Mouse (Mus musculus): ENCODE measurements at regions not wholly inside any gene's neighbourhood (a gene's known extent, or its start where the extent isn't known, plus 50 kb on each side); places are given as distances from the start of the nearest gene placed in this dataset.
A peak's percentile ranks its signal among the peaks of the same experiment; 100 is the strongest.
"Not testable (repeated sequence)": the region's sequence is repeated elsewhere in the genome, so short reads cannot be mapped to it uniquely, and the experiment has no call there.

DNA sequence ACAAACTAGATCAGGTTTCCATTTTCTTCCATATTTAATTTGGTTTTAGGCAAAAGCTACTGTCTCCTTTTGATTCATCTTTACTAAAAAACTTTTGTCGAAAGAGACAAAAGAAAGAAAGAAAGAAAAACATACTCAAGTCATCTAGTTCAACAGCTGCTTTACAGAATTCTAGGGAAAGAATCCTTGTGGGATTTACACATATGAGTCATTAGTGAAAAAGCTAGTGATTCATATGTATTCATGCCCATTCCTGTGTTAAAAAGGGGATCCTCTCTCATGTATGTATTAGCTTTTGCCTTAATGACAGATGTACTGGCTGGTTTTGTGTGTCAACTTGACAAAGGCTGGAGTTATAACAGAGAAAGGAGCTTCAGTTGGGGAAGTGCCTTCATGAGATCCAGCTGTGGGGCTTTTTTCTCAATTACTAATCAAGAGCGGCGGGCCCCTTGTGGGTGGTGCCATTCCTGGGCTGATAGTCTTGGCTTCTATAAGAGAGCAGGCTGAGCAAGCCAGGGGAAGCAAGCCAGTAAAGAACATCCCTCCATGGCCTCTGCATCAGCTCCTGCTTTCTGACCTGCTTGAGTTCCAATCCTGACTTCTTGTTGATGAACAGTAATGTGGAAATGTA lies 200.1 kb upstream of the Flrt2 start:
- H3K27me3 ChIP-seq (ENCODE audit: control insufficient read depth, insufficient read depth, low read length); ATAC-seq (replicated peaks; ENCODE audit: low FRiP score); H3K36me3 ChIP-seq (ENCODE audit: control insufficient read depth, insufficient read depth, low read length); H3K27ac ChIP-seq (ENCODE audit: low read depth, low read length); H3K4me2 ChIP-seq (ENCODE audit: low read depth, low read length, severe bottlenecking); H3K4me1 ChIP-seq (replicated peaks; ENCODE audit: control insufficient read depth, insufficient read depth, low read length); H3K4me3 ChIP-seq (ENCODE audit: low read depth, low read length); DNase-seq (ENCODE audit: low spot score); H3K9me3 ChIP-seq (ENCODE audit: control insufficient read depth, low read length); H3K9ac ChIP-seq (ENCODE audit: low read length): not testable (repeated sequence)
- WGBS, result 47% methylated on average over 3 of the region's 3 CpGs

DNA sequence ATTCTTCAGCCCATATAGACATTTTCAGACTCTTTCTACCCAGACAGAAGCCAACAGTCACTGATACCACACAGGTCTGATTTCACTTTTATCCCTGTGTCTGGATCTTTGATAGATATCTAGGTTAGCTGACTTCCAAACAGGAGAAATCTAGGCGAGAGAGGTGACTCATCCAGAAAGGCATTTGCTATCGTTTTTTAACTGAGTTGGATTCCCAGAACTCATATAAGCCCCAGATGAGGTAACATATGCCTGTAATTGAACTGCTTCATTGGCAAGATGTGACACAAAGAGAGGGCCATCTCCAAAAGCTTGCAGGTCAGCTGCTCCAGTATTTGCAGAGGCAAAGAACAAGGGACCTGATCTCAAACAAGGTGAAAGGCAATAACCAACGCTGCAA lies 190.6 kb upstream of the Flrt2 start:
- Histone ChIP-seq H3K27ac (ENCODE audit: low read depth, low read length) (no peak overlapping the region), H3K4me2 (ENCODE audit: low read depth, low read length, severe bottlenecking) (no peak overlapping the region), H3K9me3 (ENCODE audit: control insufficient read depth, low read length) (no peaks in the 10 kb centered on the region), H3K36me3 (ENCODE audit: control insufficient read depth, insufficient read depth, low read length) (no peaks in the 10 kb centered on the region), H3K27me3 (ENCODE audit: control insufficient read depth, insufficient read depth, low read length) (no peaks in the 10 kb centered on the region), H3K4me1 (replicated peaks; ENCODE audit: control insufficient read depth, insufficient read depth, low read length) (no peaks in the 10 kb centered on the region), H3K4me3 (ENCODE audit: low read depth, low read length) (no peak overlapping the region), H3K9ac (ENCODE audit: low read length) (no peak overlapping the region)
- no peak for ATAC-seq (replicated peaks; ENCODE audit: low FRiP score)
- no peak for DNase-seq (ENCODE audit: low spot score)
- WGBS, result 87% methylated on average over 3 of the region's 3 CpGs

DNA sequence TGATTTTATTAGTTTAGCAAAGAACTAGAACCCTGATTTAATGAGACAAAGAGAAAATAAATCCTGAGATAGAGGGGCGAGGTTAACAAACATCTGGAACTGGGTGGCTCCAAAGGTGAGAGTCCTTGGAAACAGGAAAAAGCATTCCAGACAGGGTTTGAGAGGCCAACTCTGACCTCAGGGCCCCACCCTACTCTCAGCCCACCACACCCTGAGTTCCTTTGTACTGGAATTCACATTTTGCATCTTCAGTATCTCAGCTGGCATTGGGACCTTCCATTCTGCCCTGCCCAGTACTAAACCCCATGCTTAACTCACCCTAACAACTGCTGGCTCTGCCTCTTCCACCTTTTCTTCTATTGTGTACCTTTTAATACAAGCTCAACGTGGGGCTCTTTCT lies 172.0 kb upstream of the Flrt2 start:
- no peaks in the 10 kb centered on the region for H3K4me1 ChIP-seq (replicated peaks; ENCODE audit: control insufficient read depth, insufficient read depth, low read length)
- H3K36me3 ChIP-seq (ENCODE audit: control insufficient read depth, insufficient read depth, low read length), result no peaks in the 10 kb centered on the region
- no peak for ATAC-seq (replicated peaks; ENCODE audit: low FRiP score)
- H3K9me3 ChIP-seq (ENCODE audit: control insufficient read depth, low read length), result no peaks in the 10 kb centered on the region
- H3K4me3 ChIP-seq (ENCODE audit: low read depth, low read length), result no peak overlapping the region
- no peak overlapping the region for H3K9ac ChIP-seq (ENCODE audit: low read length)
- H3K4me2 ChIP-seq (ENCODE audit: low read depth, low read length, severe bottlenecking), result no peak overlapping the region
- WGBS, result 77% methylated on average over 2 of the region's 2 CpGs
- DNase-seq (ENCODE audit: low spot score), result no peak
- H3K27me3 ChIP-seq (ENCODE audit: control insufficient read depth, insufficient read depth, low read length), result no peaks in the 10 kb centered on the region
- H3K27ac ChIP-seq (ENCODE audit: low read depth, low read length), result no peak overlapping the region

DNA sequence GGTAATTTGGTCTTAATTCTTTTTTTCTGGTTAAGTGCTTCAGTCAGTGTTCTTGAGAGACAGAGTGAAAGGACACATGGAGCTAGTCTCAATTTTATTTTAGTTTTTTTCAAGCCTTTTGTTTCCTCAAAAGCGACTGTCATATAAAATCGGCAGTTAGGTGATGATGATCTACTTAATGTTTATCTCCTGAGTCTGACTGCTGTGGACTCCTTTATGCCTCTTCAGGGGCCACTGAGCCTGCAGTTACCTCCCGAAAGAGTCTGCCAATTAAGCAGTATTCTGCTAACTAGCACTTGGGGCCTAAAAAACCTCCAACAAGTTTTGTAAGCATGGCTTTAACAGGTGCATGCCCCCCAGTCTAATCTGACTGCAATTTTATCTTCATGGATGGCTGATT lies 170.0 kb upstream of the Flrt2 start:
- no peak overlapping the region for H3K4me2 ChIP-seq (ENCODE audit: low read depth, low read length, severe bottlenecking)
- H3K4me3 ChIP-seq (ENCODE audit: low read depth, low read length), result no peak overlapping the region
- H3K27ac ChIP-seq (ENCODE audit: low read depth, low read length), result no peak overlapping the region
- DNase-seq (ENCODE audit: low spot score) (no peak), ATAC-seq (replicated peaks; ENCODE audit: low FRiP score) (no peak)
- no peaks in the 10 kb centered on the region for H3K27me3 ChIP-seq (ENCODE audit: control insufficient read depth, insufficient read depth, low read length)
- H3K4me1 ChIP-seq (replicated peaks; ENCODE audit: control insufficient read depth, insufficient read depth, low read length), result no peaks in the 10 kb centered on the region
- WGBS, result 60% methylated on average over 3 of the region's 3 CpGs
- no peak overlapping the region for H3K9ac ChIP-seq (ENCODE audit: low read length)
- H3K36me3 ChIP-seq (ENCODE audit: control insufficient read depth, insufficient read depth, low read length), result no peaks in the 10 kb centered on the region
- no peaks in the 10 kb centered on the region for H3K9me3 ChIP-seq (ENCODE audit: control insufficient read depth, low read length)

DNA sequence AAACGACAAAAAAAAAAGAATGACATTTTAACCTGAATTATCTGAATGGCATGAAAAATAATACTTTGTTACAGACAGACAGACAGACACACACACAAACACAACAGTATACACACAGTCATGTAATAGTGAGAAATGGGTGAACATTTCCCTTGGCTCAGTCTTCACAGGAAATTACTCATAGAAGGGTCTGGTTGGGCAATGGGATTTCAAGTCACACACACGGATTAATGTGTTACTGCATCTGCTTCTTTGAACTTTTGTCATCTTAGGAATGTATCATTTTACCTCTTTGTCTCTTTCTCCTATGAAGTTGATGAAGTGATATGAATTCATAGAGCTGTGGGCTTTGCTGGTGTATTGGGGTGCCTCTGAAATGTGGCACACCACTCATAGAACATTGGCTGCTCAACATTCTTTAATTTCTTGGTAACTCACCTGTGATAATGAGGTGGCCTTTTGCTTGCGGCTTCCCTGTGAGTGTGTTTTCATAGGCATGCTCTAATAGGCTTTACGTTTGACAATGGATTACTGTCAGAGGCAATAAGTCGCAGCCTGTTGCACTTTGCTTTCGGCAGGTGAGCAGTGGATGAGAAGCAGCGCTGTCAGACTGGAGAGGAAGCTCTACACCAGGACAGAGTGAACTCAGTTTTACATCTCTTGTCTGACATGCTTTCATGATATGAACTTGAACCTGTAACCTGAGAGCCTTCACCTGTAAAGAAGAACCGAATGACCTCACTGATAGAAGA lies 158.0 kb upstream of the Flrt2 start:
- whole genome bisulfite sequencing, result 70% methylated on average over 8 of the region's 8 CpGs
- no peaks in the 10 kb centered on the region for H3K27me3 ChIP-seq (ENCODE audit: control insufficient read depth, insufficient read depth, low read length)
- DNase-seq (ENCODE audit: low spot score), result no peak
- no peak overlapping the region for H3K9ac ChIP-seq (ENCODE audit: low read length)
- H3K9me3 ChIP-seq (ENCODE audit: control insufficient read depth, low read length), result no peaks in the 10 kb centered on the region
- ATAC-seq (replicated peaks; ENCODE audit: low FRiP score), result no peak
- H3K4me3 ChIP-seq (ENCODE audit: low read depth, low read length), result no peak overlapping the region
- no peak overlapping the region for H3K27ac ChIP-seq (ENCODE audit: low read depth, low read length)
- no peak overlapping the region for H3K4me2 ChIP-seq (ENCODE audit: low read depth, low read length, severe bottlenecking)
- H3K36me3 ChIP-seq (ENCODE audit: control insufficient read depth, insufficient read depth, low read length), result no peaks in the 10 kb centered on the region
- H3K4me1 ChIP-seq (replicated peaks; ENCODE audit: control insufficient read depth, insufficient read depth, low read length), result no peaks in the 10 kb centered on the region

DNA sequence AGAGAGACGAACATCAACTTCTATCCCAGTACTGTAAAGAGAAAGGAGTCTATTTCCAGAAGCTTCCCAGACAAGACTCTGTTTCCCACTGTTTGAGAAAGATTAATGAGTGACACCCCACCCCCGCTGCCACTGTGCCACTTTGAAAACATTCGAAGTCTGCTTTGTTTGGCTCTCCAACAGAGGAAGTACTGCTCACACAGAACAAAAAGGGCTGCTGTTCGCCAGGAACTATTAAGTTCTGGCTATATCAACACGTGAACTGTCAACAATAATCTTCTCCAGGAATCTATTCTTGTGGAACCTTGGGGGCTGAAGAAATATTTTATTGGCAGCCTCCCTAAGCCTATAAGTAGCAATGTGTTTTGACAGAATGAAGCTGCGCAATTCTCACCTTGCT lies 144.7 kb upstream of the Flrt2 start:
- Histone ChIP-seq H3K27me3 (ENCODE audit: control insufficient read depth, insufficient read depth, low read length) (no peaks in the 10 kb centered on the region), H3K36me3 (ENCODE audit: control insufficient read depth, insufficient read depth, low read length) (no peaks in the 10 kb centered on the region), H3K27ac (ENCODE audit: low read depth, low read length) (no peak overlapping the region), H3K4me3 (ENCODE audit: low read depth, low read length) (no peak overlapping the region), H3K9me3 (ENCODE audit: control insufficient read depth, low read length) (no peaks in the 10 kb centered on the region), H3K4me2 (ENCODE audit: low read depth, low read length, severe bottlenecking) (no peak overlapping the region), H3K4me1 (replicated peaks; ENCODE audit: control insufficient read depth, insufficient read depth, low read length) (no peaks in the 10 kb centered on the region), H3K9ac (ENCODE audit: low read length) (no peak overlapping the region)
- no peak for ATAC-seq (replicated peaks; ENCODE audit: low FRiP score)
- no peak for DNase-seq (ENCODE audit: low spot score)
- WGBS, result 47% methylated on average over 6 of the region's 6 CpGs

DNA sequence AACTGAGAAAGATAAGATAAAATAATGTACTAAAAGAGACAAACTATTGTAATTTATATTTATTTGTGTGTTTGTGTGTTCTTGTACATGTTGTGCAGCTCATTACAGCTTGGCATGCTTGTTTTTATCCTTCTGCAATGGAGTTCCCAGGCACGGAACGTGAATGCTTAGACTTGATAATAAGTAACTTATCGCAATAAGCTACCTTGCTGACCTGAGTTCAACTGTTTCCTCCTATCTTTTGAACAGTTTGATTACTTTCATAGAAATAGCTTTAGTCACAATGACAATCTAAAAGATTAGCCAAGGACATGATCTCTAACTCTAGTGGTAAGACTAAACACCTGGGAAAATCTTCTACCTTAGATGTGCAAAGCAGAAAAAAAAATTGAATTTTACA lies 138.9 kb upstream of the Flrt2 start:
- Histone ChIP-seq H3K4me1 (replicated peaks; ENCODE audit: control insufficient read depth, insufficient read depth, low read length) (no peaks in the 10 kb centered on the region), H3K9me3 (ENCODE audit: control insufficient read depth, low read length) (no peaks in the 10 kb centered on the region), H3K27ac (ENCODE audit: low read depth, low read length) (no peak overlapping the region), H3K4me3 (ENCODE audit: low read depth, low read length) (no peak overlapping the region), H3K36me3 (ENCODE audit: control insufficient read depth, insufficient read depth, low read length) (no peaks in the 10 kb centered on the region), H3K9ac (ENCODE audit: low read length) (no peak overlapping the region), H3K27me3 (ENCODE audit: control insufficient read depth, insufficient read depth, low read length) (no peaks in the 10 kb centered on the region), H3K4me2 (ENCODE audit: low read depth, low read length, severe bottlenecking) (no peak overlapping the region)
- no peak for ATAC-seq (replicated peaks; ENCODE audit: low FRiP score)
- WGBS, result 98% methylated on average over 3 of the region's 3 CpGs
- no peak for DNase-seq (ENCODE audit: low spot score)

DNA sequence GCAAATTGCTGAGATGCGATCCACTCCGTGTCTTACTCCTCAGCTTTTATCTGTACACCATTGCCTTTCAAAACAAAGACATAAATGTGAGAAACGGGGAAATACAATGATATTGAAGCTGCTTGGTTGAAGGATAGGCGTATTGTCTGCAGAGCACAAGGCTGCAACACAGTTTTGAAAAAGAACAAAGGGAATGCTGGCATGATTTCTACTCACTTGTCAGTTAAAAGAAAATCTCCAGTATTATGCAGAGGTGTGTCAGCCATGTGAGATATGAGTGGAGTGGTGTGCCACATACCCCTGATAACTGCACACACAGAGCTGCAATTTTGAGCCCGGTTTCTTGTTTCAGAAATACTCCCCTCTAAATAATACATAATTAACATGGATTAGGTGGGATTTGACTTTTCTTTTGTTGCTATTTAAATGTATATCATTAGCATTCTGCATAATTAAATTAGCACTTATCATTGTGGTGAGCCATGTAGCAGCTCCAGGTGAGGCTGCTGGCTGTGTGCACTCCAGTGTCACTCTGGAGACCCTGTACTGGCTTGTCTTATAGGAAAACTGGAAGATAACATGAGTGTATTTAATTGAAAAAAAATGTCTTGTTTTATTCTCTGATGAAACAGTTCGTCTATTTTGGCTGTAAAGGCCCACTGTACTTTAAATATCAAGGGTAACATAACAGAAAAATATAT lies 133.2 kb upstream of the Flrt2 start:
- no peaks in the 10 kb centered on the region; the same call in 1 of the 2 replicates for H3K4me1 ChIP-seq (replicated peaks; ENCODE audit: control insufficient read depth, insufficient read depth, low read length)
- H3K4me2 ChIP-seq (ENCODE audit: low read depth, low read length, severe bottlenecking), result no peak overlapping the region
- 49% methylated on average over 6 of the region's 6 CpGs for WGBS
- H3K4me3 ChIP-seq (ENCODE audit: low read depth, low read length), result no peak overlapping the region
- H3K27ac ChIP-seq (ENCODE audit: low read depth, low read length), result no peak overlapping the region
- ATAC-seq (replicated peaks; ENCODE audit: low FRiP score), result 0 out of 2 replicates have a peak, but pooled peaks have one; percentile 39
- H3K27me3 ChIP-seq (ENCODE audit: control insufficient read depth, insufficient read depth, low read length), result no peaks in the 10 kb centered on the region
- no peak overlapping the region for H3K9ac ChIP-seq (ENCODE audit: low read length)
- H3K9me3 ChIP-seq (ENCODE audit: control insufficient read depth, low read length), result no peaks in the 10 kb centered on the region
- no peaks in the 10 kb centered on the region for H3K36me3 ChIP-seq (ENCODE audit: control insufficient read depth, insufficient read depth, low read length)
- no peak for DNase-seq (ENCODE audit: low spot score)
